Mouse (Mus musculus) brain, embryonic 14.5 days (tissue): ENCODE results near the gene Tmem117.

Experiments
- CTCF ChIP-seq: fragments of 200-500 bp; IDR thresholded peaks from 2 replicates; pipeline ENCODE4 v1.5.1; 2012; ENCODE audit warnings: inconsistent platforms, mild to moderate bottlenecking, moderate library complexity, borderline replicate concordance; ENCODE audit not compliant: insufficient read depth, insufficient read length; ENCODE audit errors: extremely low read depth
- POLR2A ChIP-seq: fragments of 200-500 bp; IDR thresholded peaks from 2 replicates; pipeline ENCODE4 v1.6.1; 2012; ENCODE audit warnings: mild to moderate bottlenecking, inconsistent platforms, borderline replicate concordance; ENCODE audit not compliant: poor library complexity, insufficient read depth, insufficient read length, severe bottlenecking; ENCODE audit errors: extremely low read depth

- TF ChIP-seq CTCF (no peak), POLR2A (no peak)
Measured at GRCm38 (mm10) chr15:94941954-94942353, 312.9 kb downstream of the Tmem117 start.
